Mouse (Mus musculus): Measurements from ENCODE around the gene Irgq.

GRCm38 (mm10) chr7:24524978-24525377 lies 5.5 kb upstream of the Irgq start:
- no peak for TF ChIP-seq TAL1 (IDR thresholded peaks at IDR 0.05; ENCODE audit: low read length)
- no peak for TF ChIP-seq GATA1 (IDR thresholded peaks at IDR 0.05; ENCODE audit: low read length)
